Mouse (Mus musculus): ENCODE results near the gene Gabrd. TPM values are rescaled to one million over a fixed set of nuclear protein-coding genes. Genes with fewer than 3 reads are reported as not detected.
A peak's percentile ranks its signal among the peaks of the same experiment; 100 is the strongest.

Gabrd gene
- polyA plus RNA-seq, 1 experiment, result 1.2 TPM

DNA sequence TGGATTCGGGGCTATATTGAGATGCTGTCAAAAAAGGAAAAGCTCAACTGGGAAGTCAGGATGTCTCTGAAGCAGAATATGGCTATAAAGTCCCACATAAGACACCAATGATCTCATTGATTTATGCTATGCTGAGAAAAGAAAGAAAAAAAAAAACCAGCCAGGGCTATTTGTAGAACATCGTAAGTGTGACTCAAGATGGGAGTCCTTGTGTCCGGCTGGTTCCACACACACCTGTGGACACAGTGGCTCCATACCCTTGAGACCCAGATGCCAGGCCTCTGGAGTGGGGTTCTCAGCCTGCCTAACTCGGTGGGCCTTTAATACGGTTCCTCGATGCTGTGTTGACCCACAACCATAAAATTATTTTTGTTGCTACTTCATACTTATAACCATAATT lies 14.2 kb upstream of the Gabrd start:
- no peak for TF ChIP-seq CTCF (IDR thresholded peaks at IDR 0.05; ENCODE audit: borderline replicate concordance, control insufficient read depth, extremely low read depth, insufficient read depth, low read length, poor library complexity)
- no peak for TF ChIP-seq POLR2A (IDR thresholded peaks at IDR 0.05; ENCODE audit: control insufficient read depth, extremely low read depth, insufficient read depth, low read length, poor library complexity)
- 96% methylated on average over 6 of the region's 6 CpGs for WGBS
- no peak for DNase-seq
- no peaks in the 10 kb centered on the region for H3K27me3 ChIP-seq (ENCODE audit: control insufficient read depth, insufficient read depth, low read length)
- peaks cover 30% of the 10 kb centered on the region for H3K4me1 ChIP-seq (replicated peaks; ENCODE audit: control insufficient read depth, insufficient read depth, low read length)
- H3K36me3 ChIP-seq (ENCODE audit: control insufficient read depth, insufficient read depth, low read length), result no peaks in the 10 kb centered on the region
- no peak overlapping the region for H3K27ac ChIP-seq (ENCODE audit: control insufficient read depth, insufficient read depth, low read length)
- no peak overlapping the region for H3K4me3 ChIP-seq (ENCODE audit: control insufficient read depth, insufficient read depth, low read length)

DNA sequence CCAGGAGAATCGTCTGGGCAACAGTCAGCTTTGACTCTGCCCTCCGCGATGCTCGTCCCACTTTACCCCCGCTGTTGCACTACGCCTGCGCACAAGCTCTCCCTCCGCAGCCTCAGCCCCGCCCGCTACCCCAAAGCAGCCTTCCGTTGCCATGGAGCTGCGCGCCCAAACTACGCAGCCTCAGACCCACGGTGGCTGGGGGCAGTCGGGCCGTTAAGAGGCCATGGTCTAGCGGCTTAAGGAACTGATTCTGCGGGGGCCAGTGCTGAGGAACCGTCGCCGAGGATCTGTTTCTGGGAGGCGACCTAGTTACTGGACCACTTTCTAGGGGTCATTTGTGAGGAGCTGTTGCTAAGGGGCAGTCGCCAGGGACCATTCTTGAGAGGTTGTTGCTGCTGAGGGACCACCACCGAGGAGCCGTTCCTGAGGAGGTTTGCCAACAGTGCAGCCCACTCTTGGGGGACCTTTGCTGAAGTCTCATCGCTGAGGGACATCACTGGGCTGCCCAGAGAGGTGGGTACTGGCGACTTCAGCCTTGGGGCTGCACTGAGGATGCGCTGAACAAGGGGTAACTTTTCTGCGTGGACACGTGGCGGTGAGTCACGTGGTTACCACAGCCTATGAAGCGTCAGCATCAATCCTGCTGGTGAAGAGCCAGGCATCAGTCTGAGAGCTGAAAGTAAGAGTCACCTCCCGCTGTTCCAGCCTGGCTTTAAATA lies 11.3 kb upstream of the Gabrd start, which contains the start of gene Cfap74:
Gene Cfap74 (plus strand): TSS at position 133 of the 719 bp plus-strand sequence.
- Histone ChIP-seq H3K27ac (ENCODE audit: control insufficient read depth, insufficient read depth, low read length) (no peak within 1 kb of the TSS), H3K36me3 (ENCODE audit: control insufficient read depth, insufficient read depth, low read length) (no peaks in the 10 kb centered on the region), H3K4me1 (replicated peaks; ENCODE audit: control insufficient read depth, insufficient read depth, low read length) (peaks cover 23% of the 10 kb centered on the region), H3K4me3 (ENCODE audit: control insufficient read depth, insufficient read depth, low read length) (peak within 1 kb of the TSS; percentile 46), H3K27me3 (ENCODE audit: control insufficient read depth, insufficient read depth, low read length) (no peaks in the 10 kb centered on the region; the same call in 1 of the 2 replicates)
- peak; percentile 91 for DNase-seq
- 7% methylated on average over 35 of the region's 35 CpGs for WGBS
- peak; percentile 30; the same call in 1 of the 2 replicates for TF ChIP-seq CTCF (IDR thresholded peaks at IDR 0.05; ENCODE audit: borderline replicate concordance, control insufficient read depth, extremely low read depth, insufficient read depth, low read length, poor library complexity)
- TF ChIP-seq POLR2A (IDR thresholded peaks at IDR 0.05; ENCODE audit: control insufficient read depth, extremely low read depth, insufficient read depth, low read length, poor library complexity), result no peak; the same call in 1 of the 2 replicates

DNA sequence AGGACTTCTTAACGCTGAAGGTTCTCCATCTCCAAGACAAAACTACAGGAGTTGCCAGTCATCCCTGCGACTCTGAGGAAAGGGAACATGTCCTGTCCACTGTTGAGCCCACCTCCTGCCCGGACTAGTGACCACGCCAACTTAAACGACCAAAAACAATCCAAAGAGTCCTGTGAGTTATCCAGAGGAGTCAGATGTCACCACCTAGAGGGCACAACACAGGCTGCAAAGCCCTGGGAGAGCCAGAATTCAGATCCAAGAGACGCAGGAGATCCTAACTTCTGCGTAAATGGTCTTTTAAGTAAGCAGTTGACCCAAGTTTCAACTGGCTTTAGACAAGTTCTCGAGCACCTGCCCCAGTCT lies 10.8 kb upstream of the Gabrd start:
- peaks cover 23% of the 10 kb centered on the region for H3K4me1 ChIP-seq (replicated peaks; ENCODE audit: control insufficient read depth, insufficient read depth, low read length)
- WGBS, result 14% methylated on average over 8 of the region's 8 CpGs
- H3K27me3 ChIP-seq (ENCODE audit: control insufficient read depth, insufficient read depth, low read length), result no peaks in the 10 kb centered on the region; the same call in 1 of the 2 replicates
- TF ChIP-seq CTCF (IDR thresholded peaks at IDR 0.05; ENCODE audit: borderline replicate concordance, control insufficient read depth, extremely low read depth, insufficient read depth, low read length, poor library complexity), result no peak
- peak overlapping the region; percentile 46 for H3K4me3 ChIP-seq (ENCODE audit: control insufficient read depth, insufficient read depth, low read length)
- H3K36me3 ChIP-seq (ENCODE audit: control insufficient read depth, insufficient read depth, low read length), result no peaks in the 10 kb centered on the region
- no peak overlapping the region for H3K27ac ChIP-seq (ENCODE audit: control insufficient read depth, insufficient read depth, low read length)
- DNase-seq, result no peak

DNA sequence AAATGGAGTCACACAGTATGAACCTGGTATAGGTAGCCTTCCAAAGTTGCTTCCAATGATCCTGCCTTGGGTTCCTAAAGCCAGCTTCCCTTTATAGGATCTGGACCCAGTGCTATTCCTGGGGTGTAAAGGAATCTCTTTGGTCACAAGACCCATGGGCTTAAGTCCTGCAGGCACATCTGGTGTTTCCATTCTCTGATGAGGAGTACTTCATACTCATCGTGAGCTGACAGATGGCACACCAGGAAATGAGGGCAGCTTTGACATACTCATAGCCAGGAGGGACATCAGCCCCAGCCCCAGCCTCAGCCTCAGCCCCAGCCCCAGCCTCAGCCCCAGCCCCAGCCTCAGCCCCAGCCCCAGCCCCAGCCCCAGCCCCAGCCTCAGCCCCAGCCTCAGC lies 4.6 kb upstream of the Gabrd start:
- no peaks in the 10 kb centered on the region for H3K36me3 ChIP-seq (ENCODE audit: control insufficient read depth, insufficient read depth, low read length)
- H3K4me3 ChIP-seq (ENCODE audit: control insufficient read depth, insufficient read depth, low read length), result no peak overlapping the region
- 70% methylated on average over 1 of the region's 1 CpGs for WGBS
- H3K27ac ChIP-seq (ENCODE audit: control insufficient read depth, insufficient read depth, low read length), result no peak overlapping the region
- H3K27me3 ChIP-seq (ENCODE audit: control insufficient read depth, insufficient read depth, low read length), result no peaks in the 10 kb centered on the region; the same call in 1 of the 2 replicates
- H3K4me1 ChIP-seq (replicated peaks; ENCODE audit: control insufficient read depth, insufficient read depth, low read length), result peaks cover 7% of the 10 kb centered on the region
- DNase-seq, result no peak
- no peak for TF ChIP-seq POLR2A (IDR thresholded peaks at IDR 0.05; ENCODE audit: control insufficient read depth, extremely low read depth, insufficient read depth, low read length, poor library complexity)
- TF ChIP-seq CTCF (IDR thresholded peaks at IDR 0.05; ENCODE audit: borderline replicate concordance, control insufficient read depth, extremely low read depth, insufficient read depth, low read length, poor library complexity), result no peak

GRCm38 (mm10) chr4:155401121-155401520 lies 3.2 kb upstream of the Gabrd start:
- H3K27me3 ChIP-seq (ENCODE audit: control insufficient read depth, insufficient read depth, low read length), result no peaks in the 10 kb centered on the region; the same call in 1 of the 2 replicates
- no peak for TF ChIP-seq POLR2A (IDR thresholded peaks at IDR 0.05; ENCODE audit: control insufficient read depth, extremely low read depth, insufficient read depth, low read length, poor library complexity)
- no peak for TF ChIP-seq CTCF (IDR thresholded peaks at IDR 0.05; ENCODE audit: borderline replicate concordance, control insufficient read depth, extremely low read depth, insufficient read depth, low read length, poor library complexity)

GRCm38 (mm10) chr4:155398222-155398540 lies 269 bp upstream of the Gabrd start:
- no peak for DNase-seq
- Histone ChIP-seq H3K4me3 (ENCODE audit: control insufficient read depth, insufficient read depth, low read length) (0 out of 2 replicates have a peak overlapping the region, but pooled peaks have one; percentile 16), H3K4me1 (replicated peaks; ENCODE audit: control insufficient read depth, insufficient read depth, low read length) (peaks cover 7% of the 10 kb centered on the region), H3K27ac (ENCODE audit: control insufficient read depth, insufficient read depth, low read length) (no peak overlapping the region), H3K27me3 (ENCODE audit: control insufficient read depth, insufficient read depth, low read length) (no peaks in the 10 kb centered on the region; the same call in 1 of the 2 replicates), H3K36me3 (ENCODE audit: control insufficient read depth, insufficient read depth, low read length) (no peaks in the 10 kb centered on the region)
- TF ChIP-seq CTCF (IDR thresholded peaks at IDR 0.05; ENCODE audit: borderline replicate concordance, control insufficient read depth, extremely low read depth, insufficient read depth, low read length, poor library complexity), result no peak
- TF ChIP-seq POLR2A (IDR thresholded peaks at IDR 0.05; ENCODE audit: control insufficient read depth, extremely low read depth, insufficient read depth, low read length, poor library complexity), result no peak
- 13% methylated on average over 9 of the region's 9 CpGs for WGBS

More at GRCm38 (mm10) chr4:155401121-155401520, 3.2 kb upstream of the Gabrd start:
- DNase-seq, result no peak
- Histone ChIP-seq H3K4me1 (replicated peaks; ENCODE audit: control insufficient read depth, insufficient read depth, low read length) (peaks cover 7% of the 10 kb centered on the region), H3K36me3 (ENCODE audit: control insufficient read depth, insufficient read depth, low read length) (no peaks in the 10 kb centered on the region), H3K4me3 (ENCODE audit: control insufficient read depth, insufficient read depth, low read length) (no peak overlapping the region), H3K27ac (ENCODE audit: control insufficient read depth, insufficient read depth, low read length) (no peak overlapping the region)
- 69% methylated on average over 7 of the region's 7 CpGs for WGBS
